Mouse (Mus musculus): ENCODE results near the gene Phrf1. TPM values are rescaled to one million over a fixed set of nuclear protein-coding genes. Genes with fewer than 3 reads are reported as not detected.

Phrf1 gene
- total RNA-seq, 2 experiments from 2014 or later, result 48.4 to 63.3 TPM

- no peak for DNase-seq (ENCODE audit: low spot score in 2 of 2)
Measured at GRCm38 (mm10) chr7:141291921-141292582, 63.5 kb downstream of the Phrf1 start, which contains the start of gene Drd4. Gene Drd4 (plus strand): TSS chr7:141292006.

- no peak for DNase-seq (ENCODE audit: low spot score in 2 of 2)
Measured at GRCm38 (mm10) chr7:141292583-141293388, 64.2 kb downstream of the Phrf1 start.

- DNase-seq (ENCODE audit: low spot score in 2 of 2), result no peak
Measured at GRCm38 (mm10) chr7:141293852-141294471, 65.4 kb downstream of the Phrf1 start.

- DNase-seq (ENCODE audit: low spot score in 2 of 2), result no peak
Measured at GRCm38 (mm10) chr7:141294479-141294878, 65.9 kb downstream of the Phrf1 start.

- no peak for DNase-seq (ENCODE audit: low spot score in 2 of 2)
Measured at GRCm38 (mm10) chr7:141297926-141298650, 69.5 kb downstream of the Phrf1 start.

GRCm38 (mm10) chr7:141299175-141299574 lies 70.6 kb downstream of the Phrf1 start:
- DNase-seq (ENCODE audit: low spot score in 2 of 2), result no peak

- no peak for DNase-seq (ENCODE audit: low spot score in 2 of 2)
Measured at GRCm38 (mm10) chr7:141301386-141301785, 72.8 kb downstream of the Phrf1 start.

GRCm38 (mm10) chr7:141302702-141303268 lies 74.2 kb downstream of the Phrf1 start:
- no peak for DNase-seq (ENCODE audit: low spot score in 2 of 2)

- DNase-seq (ENCODE audit: low spot score in 2 of 2), result no peak
Measured at GRCm38 (mm10) chr7:141304537-141304936, 76.0 kb downstream of the Phrf1 start.

Small RNAs within 50 kb of the gene (microRNA-seq; reads per million reads assigned to microRNA genes)
- 233 reads per million, percentile 59 among the genes with 10 or more reads in this experiment for gene Mir210

Other genes with a start within 250 kb of the Phrf1 start
- gene Ifitm3, start 218.0 kb upstream of the Phrf1 start, total RNA-seq (2021), result 10 to 100 TPM; 75.0 to 79.2 TPM
- 1 to 10 TPM in 1 of 2 experiments, not detected in 1; 1.2 TPM for gene Ifitm6, start 210.9 kb upstream of the Phrf1 start, total RNA-seq (2021)
- gene Gm17387, start 199.7 kb upstream of the Phrf1 start, total RNA-seq (2021), result not detected
- under 1 TPM; 0.22 to 0.62 TPM for gene B4galnt4, start 167.7 kb upstream of the Phrf1 start, total RNA-seq (2021)
- under 1 TPM; 0.25 to 0.54 TPM for gene Pkp3, start 150.6 kb upstream of the Phrf1 start, total RNA-seq (2021)
- gene Sigirr, start 128.2 kb upstream of the Phrf1 start, total RNA-seq (2021), result 1 to 10 TPM; 2.9 to 3.7 TPM
- not detected for gene Ano9, start 111.0 kb upstream of the Phrf1 start, total RNA-seq (2021)
- 10 to 100 TPM; 22.6 to 29.0 TPM for gene Ptdss2, start 106.4 kb upstream of the Phrf1 start, total RNA-seq (2021)
- gene Rnh1, start 55.9 kb upstream of the Phrf1 start, total RNA-seq (2021), result 10 to 100 TPM; 64.5 to 79.3 TPM
- 100 to 1,000 TPM; 166 to 193 TPM for gene Hras, start 34.8 kb upstream of the Phrf1 start, total RNA-seq (2021)
- 1 to 10 TPM; 4.9 to 5.2 TPM for gene Lrrc56, start 34.6 kb upstream of the Phrf1 start, total RNA-seq (2021)
- gene Lmntd2, start 14.7 kb upstream of the Phrf1 start, total RNA-seq (2021), result not detected
- 10 to 100 TPM in 1 of 2 experiments, 1 to 10 TPM in 1; 9.8 to 14.2 TPM for gene Rassf7, start 12.9 kb upstream of the Phrf1 start, total RNA-seq (2021)
- gene Irf7, start 37.7 kb downstream of the Phrf1 start, total RNA-seq (2021), result 1 to 10 TPM; 1.4 TPM
- 1 to 10 TPM; 1.3 to 1.5 TPM for gene Cdhr5, start 48.0 kb downstream of the Phrf1 start, total RNA-seq (2021)
- 1 to 10 TPM; 3.4 to 3.5 TPM for gene Sct, start 50.3 kb downstream of the Phrf1 start, total RNA-seq (2021)
- under 1 TPM; 0.16 to 0.25 TPM for gene Drd4, start 63.2 kb downstream of the Phrf1 start, total RNA-seq (2021)
- 10 to 100 TPM; 44.6 to 50.4 TPM for gene Deaf1, start 98.9 kb downstream of the Phrf1 start, total RNA-seq (2021)
- 10 to 100 TPM; 14.2 to 14.6 TPM for gene Tmem80, start 99.0 kb downstream of the Phrf1 start, total RNA-seq (2021)
- gene Eps8l2, start 110.1 kb downstream of the Phrf1 start, total RNA-seq (2021), result 1 to 10 TPM; 2.4 to 2.5 TPM
- gene Taldo1, start 163.4 kb downstream of the Phrf1 start, total RNA-seq (2021), result 100 to 1,000 TPM; 120 to 128 TPM
- gene Gatd1, start 185.4 kb downstream of the Phrf1 start, total RNA-seq (2021), result 10 to 100 TPM; 18.3 to 19.5 TPM
- under 1 TPM; 0.34 to 0.49 TPM for gene Cend1, start 200.7 kb downstream of the Phrf1 start, total RNA-seq (2021)
- 10 to 100 TPM; 16.4 to 25.2 TPM for gene Slc25a22, start 209.1 kb downstream of the Phrf1 start, total RNA-seq (2021)
- gene Pidd1, start 215.2 kb downstream of the Phrf1 start, total RNA-seq (2021), result 1 to 10 TPM; 4.0 to 4.5 TPM
- 1,000 to 10,000 TPM; 1,111 to 1,331 TPM for gene Rplp2, start 218.6 kb downstream of the Phrf1 start, total RNA-seq (2021)
- 100 to 1,000 TPM in 1 of 2 experiments, 10 to 100 TPM in 1; 98.6 to 133 TPM for gene Pnpla2, start 226.4 kb downstream of the Phrf1 start, total RNA-seq (2021)
- gene Cracr2b, start 232.3 kb downstream of the Phrf1 start, total RNA-seq (2021), result 1 to 10 TPM; 8.9 to 9.3 TPM
- gene Cd151, start 238.6 kb downstream of the Phrf1 start, total RNA-seq (2021), result 10 to 100 TPM; 87.2 to 88.8 TPM
- gene Polr2l, start 246.3 kb downstream of the Phrf1 start, total RNA-seq (2021), result 10 to 100 TPM; 35.3 to 35.9 TPM
- gene Tspan4, start 246.5 kb downstream of the Phrf1 start, total RNA-seq (2021), result 10 to 100 TPM; 19.6 to 19.7 TPM

Data from gastrocnemius, postnatal 4 days (tissue).